15 mouse cellular contexts compared by ENCODE assay signal in genomic region chr14:23096017-23096336, GRCm38 (mm10).
DNase-seq lines count a peak whose midpoint lies in the region; ATAC-seq lines count a peak whose summit lies in the region.
"Had no signal": no experiment of that assay in that cellular context is flagged by ENCODE, and none has a peak within 500 bp of the region (broad histone marks: within the 10 kb centered on the region; RNA-seq: fewer than 3 reads in every experiment).

No protein-coding gene starts in this region.

- ATAC-seq in hindbrain, embryonic 13.5 days (ENCODE audit: low FRiP score), result no peak
- ATAC-seq in midbrain, embryonic 15.5 days (replicated peaks), result no peak; the same call in 1 of the 2 replicates

- peak overlapping the region; percentile 39; the same call in 1 of the 2 replicates for H3K9ac ChIP-seq in hindbrain, embryonic 13.5 days
- no peak overlapping the region for H3K9ac ChIP-seq in midbrain, embryonic 15.5 days
- H3K9ac ChIP-seq: embryonic facial prominence, embryonic 15.5 days; liver, embryonic 13.5 days had no signal

- no peak overlapping the region for H3K4me3 ChIP-seq in hindbrain, embryonic 13.5 days
- no peak overlapping the region for H3K4me3 ChIP-seq in midbrain, embryonic 15.5 days
- H3K4me3 ChIP-seq: embryonic facial prominence, embryonic 15.5 days; liver, embryonic 13.5 days had no signal

- peaks cover 28% of the 10 kb centered on the region for H3K4me1 ChIP-seq in hindbrain, embryonic 13.5 days (replicated peaks)
- peaks cover 20% of the 10 kb centered on the region for H3K4me1 ChIP-seq in midbrain, embryonic 15.5 days
- H3K4me1 ChIP-seq: embryonic facial prominence, embryonic 15.5 days; liver, embryonic 13.5 days had no signal

- 44% methylated on average over 3 of the region's 3 CpGs for WGBS in hindbrain, embryonic 13.5 days
- WGBS in midbrain, embryonic 15.5 days, result 42% methylated on average over 3 of the region's 3 CpGs

- H3K27me3 ChIP-seq in hindbrain, embryonic 13.5 days, result no peaks in the 10 kb centered on the region
- no peaks in the 10 kb centered on the region for H3K27me3 ChIP-seq in midbrain, embryonic 15.5 days (replicated peaks)
- H3K27me3 ChIP-seq: embryonic facial prominence, embryonic 15.5 days; liver, embryonic 13.5 days had no signal

- H3K36me3 ChIP-seq in hindbrain, embryonic 13.5 days, result no peaks in the 10 kb centered on the region
- no peaks in the 10 kb centered on the region for H3K36me3 ChIP-seq in midbrain, embryonic 15.5 days (replicated peaks)
- H3K36me3 ChIP-seq: embryonic facial prominence, embryonic 15.5 days; liver, embryonic 13.5 days had no signal

- no peak overlapping the region for H3K4me2 ChIP-seq in hindbrain, embryonic 13.5 days
- 0 out of 2 replicates have a peak overlapping the region, but pooled peaks have one; percentile 29 for H3K4me2 ChIP-seq in midbrain, embryonic 15.5 days
- H3K4me2 ChIP-seq: embryonic facial prominence, embryonic 15.5 days; liver, embryonic 13.5 days had no signal

- peak overlapping the region; percentile 67 for H3K27ac ChIP-seq in hindbrain, embryonic 13.5 days
- peak overlapping the region; percentile 27 for H3K27ac ChIP-seq in midbrain, embryonic 15.5 days
- H3K27ac ChIP-seq: embryonic facial prominence, embryonic 15.5 days; liver, embryonic 13.5 days; stomach, postnatal 0 days had no signal

- peak; percentile 13 for DNase-seq in right cerebral cortex, postnatal 4 days
- DNase-seq in right cerebral cortex, postnatal 36 days (ENCODE audit: low spot score in 2 of 2), result no peak
- DNase-seq in urinary bladder, postnatal 4 days (ENCODE audit: low spot score in 2 of 2), result no peak
- DNase-seq in heart, postnatal 4 days, result no peak
- DNase-seq in B cell, adult 2 months, result no peak
- DNase-seq: adrenal gland, adult 2 months; cerebellum, adult 2 months; gastrocnemius, postnatal 14 days; kidney, adult 9 months; liver, embryonic 13.5 days; thymus, postnatal 14 days had no signal

- no peaks in the 10 kb centered on the region for H3K9me3 ChIP-seq in hindbrain, embryonic 13.5 days
- H3K9me3 ChIP-seq in midbrain, embryonic 15.5 days, result no peaks in the 10 kb centered on the region
- H3K9me3 ChIP-seq: embryonic facial prominence, embryonic 15.5 days; liver, embryonic 13.5 days had no signal
